Mouse (Mus musculus) intestine, postnatal 0 days (tissue): ENCODE measurements around the gene Copg2. TPM values are rescaled to one million over a fixed set of nuclear protein-coding genes. Genes with fewer than 3 reads are reported as not detected.
A peak's percentile ranks its signal among the peaks of the same experiment; 100 is the strongest.
"Not testable (repeated sequence)": the region's sequence is repeated elsewhere in the genome, so short reads cannot be mapped to it uniquely, and the experiment has no call there.

Experiments
- ATAC-seq: fragments of 200-750 bp; cut with Nextera tagmentation; 2 replicates; pipeline ENCODE4 v1.8.0; 2017; ENCODE audit warnings: mild to moderate bottlenecking, moderate TSS enrichment, moderate library complexity
- H3K27ac ChIP-seq: fragments of 300-500 bp; sonication (generic); 2 replicates; pipeline ENCODE4 v1.5.1; 2014; ENCODE audit warnings: mild to moderate bottlenecking, low read depth, low read length, moderate library complexity
- H3K27me3 ChIP-seq: fragments of 300-500 bp; sonication (generic); replicated peaks from 2 replicates; pipeline ENCODE4 v1.6.1; 2014; ENCODE audit warnings: low read length, mixed read lengths; ENCODE audit not compliant: control insufficient read depth, insufficient read depth
- H3K36me3 ChIP-seq: fragments of 300-500 bp; sonication (generic); 2 replicates; pipeline ENCODE4 v1.6.1; 2014; ENCODE audit warnings: mild to moderate bottlenecking, moderate library complexity; ENCODE audit not compliant: control insufficient read depth, insufficient read depth
- H3K4me1 ChIP-seq: fragments of 300-500 bp; sonication (generic); replicated peaks from 2 replicates; pipeline ENCODE4 v1.6.1; 2014; ENCODE audit warnings: antibody characterized with exemption, low read length, mixed read lengths; ENCODE audit not compliant: control insufficient read depth, insufficient read depth
- H3K4me2 ChIP-seq: fragments of 300-500 bp; sonication (generic); replicated peaks from 2 replicates; pipeline ENCODE4 v1.6.1; 2014; ENCODE audit warnings: low read depth, mild to moderate bottlenecking, moderate library complexity
- H3K4me3 ChIP-seq: fragments of 300-500 bp; sonication (generic); 2 replicates; pipeline ENCODE4 v1.5.1; 2014; ENCODE audit warnings: low read depth, low read length
- H3K9ac ChIP-seq: fragments of 300-500 bp; sonication (generic); 2 replicates; pipeline ENCODE4 v1.6.1; 2014; ENCODE audit warnings: mild to moderate bottlenecking, low read depth, low read length
- H3K9me3 ChIP-seq: fragments of 300-500 bp; sonication (generic); 2 replicates; pipeline ENCODE4 v1.6.1; 2016; ENCODE audit warnings: mixed run types; ENCODE audit not compliant: control insufficient read depth
- CTCF ChIP-seq: sonication (generic); IDR thresholded peaks from 2 replicates; pipeline ENCODE4 v1.5.1; 2016; ENCODE audit warnings: low read depth, mild to moderate bottlenecking, control low read depth, antibody characterized with exemption, moderate library complexity
- WGBS: fragments of 180-500 bp; shearing (Covaris S2); extraction: QIAGEN DNeasy Blood & Tissue Kit; methylation state at CpG from one replicate; pipeline ENCODE4 v1.1.7; 2014; 5-methylcytosine and 5-hydroxymethylcytosine counted together
- polyA plus RNA-seq: library from polyadenylated mRNA; unstranded; fragments of >200 nt; fragmentation: Nextera tagmentation; extraction: Ambion mirVana; gene quantifications from 2 replicates; pipeline ENCODE4 v1.2.1, GENCODE M21; 2015

Copg2 gene
- polyA plus RNA-seq, 1 experiment from 2014 or later: 9.8 TPM

DNA sequence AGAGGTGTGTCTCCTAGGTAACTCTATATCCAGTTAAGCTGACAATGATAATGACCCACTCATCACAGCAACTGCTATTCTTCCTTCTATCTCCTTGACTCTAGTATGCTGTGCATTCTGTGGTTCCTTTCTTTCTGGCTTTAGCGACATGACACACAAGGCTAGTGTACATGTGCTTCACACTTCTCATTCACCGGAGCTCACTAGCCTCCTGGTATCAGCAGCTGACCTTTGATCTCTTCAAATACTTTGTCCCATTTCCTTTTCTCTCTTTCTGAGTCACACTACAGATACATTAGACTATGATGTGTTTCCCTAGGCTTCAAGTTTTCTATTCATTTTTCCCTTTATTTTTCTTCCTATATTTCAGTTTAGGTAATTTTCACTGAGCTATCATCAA lies 41.4 kb downstream of the Copg2 start:
- H3K9me3 ChIP-seq: no peaks in the 10 kb centered on the region
- H3K4me3 ChIP-seq: no peak overlapping the region
- no peaks in the 10 kb centered on the region for H3K27me3 ChIP-seq
- peaks cover 5% of the 10 kb centered on the region; the same call in 1 of the 2 replicates for H3K36me3 ChIP-seq
- WGBS: 27% methylated on average over 2 of the region's 2 CpGs
- H3K4me1 ChIP-seq: no peaks in the 10 kb centered on the region
- H3K4me2 ChIP-seq: no peak overlapping the region
- no peak overlapping the region for H3K9ac ChIP-seq
- peak; percentile 90 for ATAC-seq
- peak overlapping the region; percentile 66; the same call in 1 of the 2 replicates for H3K27ac ChIP-seq
- no peak for TF ChIP-seq CTCF

- Histone ChIP-seq H3K27ac (no peak overlapping the region), H3K9ac (no peak overlapping the region), H3K4me3 (no peak overlapping the region), H3K9me3 (no peaks in the 10 kb centered on the region), H3K36me3 (no peaks in the 10 kb centered on the region; the same call in 1 of the 2 replicates), H3K27me3 (no peaks in the 10 kb centered on the region), H3K4me1 (no peaks in the 10 kb centered on the region), H3K4me2 (no peak overlapping the region)
- no peak for ATAC-seq
- no peak for TF ChIP-seq CTCF
- WGBS: 76% methylated on average over 2 of the region's 2 CpGs
Measured at GRCm38 (mm10) chr6:30849818-30850217, 46.8 kb downstream of the Copg2 start.

GRCm38 (mm10) chr6:30832241-30832640 lies 64.4 kb downstream of the Copg2 start:
- no peak for ATAC-seq
- Histone ChIP-seq H3K9me3 (no peaks in the 10 kb centered on the region), H3K4me2 (no peak overlapping the region), H3K36me3 (no peaks in the 10 kb centered on the region), H3K4me1 (no peaks in the 10 kb centered on the region), H3K27ac (no peak overlapping the region), H3K4me3 (no peak overlapping the region), H3K9ac (no peak overlapping the region), H3K27me3 (no peaks in the 10 kb centered on the region)
- 67% methylated on average over 2 of the region's 2 CpGs for WGBS
- no peak for TF ChIP-seq CTCF

GRCm38 (mm10) chr6:30813626-30814025 lies 83.0 kb downstream of the Copg2 start:
- H3K27me3 ChIP-seq: no peaks in the 10 kb centered on the region
- TF ChIP-seq CTCF: no peak
- no peak for ATAC-seq
- H3K4me2 ChIP-seq: no peak overlapping the region
- no peaks in the 10 kb centered on the region for H3K4me1 ChIP-seq
- no peak overlapping the region for H3K9ac ChIP-seq
- H3K36me3 ChIP-seq: peaks cover 4% of the 10 kb centered on the region; the same call in 1 of the 2 replicates
- no peaks in the 10 kb centered on the region for H3K9me3 ChIP-seq
- no peak overlapping the region for H3K27ac ChIP-seq
- H3K4me3 ChIP-seq: no peak overlapping the region

DNA sequence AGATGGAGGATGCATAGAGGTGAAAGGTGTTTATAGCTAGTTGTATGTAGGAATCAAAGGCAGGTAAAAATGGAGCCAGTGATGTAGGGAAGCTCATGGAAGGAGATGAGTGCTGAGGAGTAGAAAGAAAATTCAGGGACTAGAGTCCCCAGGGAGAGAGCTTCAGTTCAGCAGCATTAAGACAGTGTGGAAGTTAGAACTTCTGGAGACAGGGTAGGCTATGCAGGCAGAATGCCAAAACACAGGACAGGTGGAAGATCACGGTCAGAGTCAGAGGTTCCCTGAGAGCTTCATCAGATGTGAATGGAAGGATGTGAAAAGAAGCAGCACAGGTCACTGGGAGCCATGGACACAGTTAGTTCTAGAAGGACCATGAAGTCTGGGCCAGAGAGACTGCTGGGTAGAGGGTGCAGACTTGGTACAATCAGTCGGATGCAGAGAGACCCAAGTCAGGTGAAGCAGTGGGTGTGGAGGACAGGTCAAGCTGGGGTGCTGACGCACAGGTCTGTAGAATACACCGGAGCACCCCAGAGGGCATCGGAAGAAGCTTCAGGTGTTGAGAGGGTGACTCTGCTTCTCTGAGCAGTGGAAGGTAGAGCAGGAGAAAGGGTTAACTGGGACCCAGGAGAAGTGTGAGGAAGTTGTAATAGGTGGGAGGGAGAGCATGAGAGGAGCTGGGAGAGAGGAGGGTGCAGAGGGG lies 91.4 kb downstream of the Copg2 start:
- Histone ChIP-seq H3K4me3 (no peak overlapping the region), H3K9ac (no peak overlapping the region), H3K27me3 (no peaks in the 10 kb centered on the region), H3K27ac (no peak overlapping the region), H3K9me3 (no peaks in the 10 kb centered on the region), H3K36me3 (peaks cover 11% of the 10 kb centered on the region; the same call in 1 of the 2 replicates), H3K4me2 (no peak overlapping the region), H3K4me1 (no peaks in the 10 kb centered on the region)
- TF ChIP-seq CTCF: no peak
- no peak for ATAC-seq
- WGBS: 94% methylated on average over 5 of the region's 5 CpGs

GRCm38 (mm10) chr6:30804389-30805052 lies 92.1 kb downstream of the Copg2 start:
- WGBS: 79% methylated on average over 6 of the region's 6 CpGs
- H3K9ac ChIP-seq, H3K4me1 ChIP-seq, H3K27me3 ChIP-seq, H3K9me3 ChIP-seq, H3K4me3 ChIP-seq, H3K27ac ChIP-seq, H3K4me2 ChIP-seq: not testable (repeated sequence)
- peaks cover 11% of the 10 kb centered on the region; the same call in 1 of the 2 replicates for H3K36me3 ChIP-seq
- peak; percentile 73 for ATAC-seq

GRCm38 (mm10) chr6:30802915-30803314 lies 93.7 kb downstream of the Copg2 start:
- H3K4me2 ChIP-seq, H3K4me3 ChIP-seq, H3K4me1 ChIP-seq, H3K27ac ChIP-seq, H3K9ac ChIP-seq, H3K27me3 ChIP-seq, H3K9me3 ChIP-seq: not testable (repeated sequence)
- peak; percentile 51; the same call in 1 of the 2 replicates for ATAC-seq
- 92% methylated on average over 7 of the region's 7 CpGs for WGBS
- peaks cover 11% of the 10 kb centered on the region; the same call in 1 of the 2 replicates for H3K36me3 ChIP-seq
